Mouse (Mus musculus) thymus, adult 2 months (tissue): ENCODE data around the gene Glod4.

Source experiments
- CTCF ChIP-seq: fragments of 200-500 bp; IDR thresholded peaks from 2 replicates; pipeline ENCODE4 v1.5.1; 2012; ENCODE audit warnings: mild to moderate bottlenecking, control low read depth, low read length, moderate library complexity, borderline replicate concordance; ENCODE audit not compliant: control insufficient read depth, poor library complexity, insufficient read depth; ENCODE audit errors: extremely low read depth
- POLR2A ChIP-seq: fragments of 200-500 bp; IDR thresholded peaks from 2 replicates; pipeline ENCODE4 v1.6.1; 2012; ENCODE audit warnings: mild to moderate bottlenecking, low read length, control low read depth, moderate library complexity; ENCODE audit not compliant: control insufficient read depth, poor library complexity, insufficient read depth; ENCODE audit errors: extremely low read depth

DNA sequence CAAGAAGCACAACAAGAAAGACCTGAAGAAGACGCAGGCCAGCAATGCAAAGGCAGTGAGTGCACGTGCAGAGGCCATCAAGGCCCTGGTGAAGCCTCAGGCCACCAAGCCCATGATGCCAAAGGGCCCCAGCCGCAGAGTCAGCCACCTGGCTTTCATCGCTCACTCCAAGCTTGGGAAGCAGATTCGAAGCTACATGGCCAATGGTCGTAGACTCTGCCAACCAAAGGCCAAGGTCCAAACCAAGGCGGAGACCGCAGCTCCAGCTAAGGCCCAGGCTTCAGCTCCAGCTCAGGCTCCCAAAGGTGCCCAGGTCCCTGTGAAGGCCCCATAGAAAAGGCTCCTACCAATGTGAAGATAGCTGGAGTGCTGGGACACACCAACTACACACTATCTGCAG, 99.1 kb downstream of the Glod4 start:
- TF ChIP-seq CTCF: no peak
- no peak for TF ChIP-seq POLR2A
